Mouse (Mus musculus) embryonic facial prominence, embryonic 15.5 days (tissue): Measurements from ENCODE around the gene Slx4. TPM values are rescaled to one million over a fixed set of nuclear protein-coding genes. Genes with fewer than 3 reads are reported as not detected.

Experiments
- ATAC-seq: fragments of 200-750 bp; cut with Nextera tagmentation; 2 replicates; pipeline ENCODE4 v1.8.0; 2017; ENCODE audit warnings: low read depth, moderate TSS enrichment; ENCODE audit not compliant: insufficient number of reproducible peaks, low FRiP score, low TSS enrichment
- H3K27ac ChIP-seq: fragments of 300-500 bp; sonication (generic); replicated peaks from 2 replicates; pipeline ENCODE4 v1.5.1; 2015; ENCODE audit warnings: mild to moderate bottlenecking, inconsistent platforms
- H3K27me3 ChIP-seq: fragments of 300-500 bp; sonication (generic); 2 replicates; pipeline ENCODE4 v1.6.1; 2015; ENCODE audit warnings: inconsistent platforms
- H3K36me3 ChIP-seq: fragments of 300-500 bp; sonication (generic); 2 replicates; pipeline ENCODE4 v1.6.1; 2015; ENCODE audit warnings: mild to moderate bottlenecking, inconsistent platforms
- H3K4me1 ChIP-seq: fragments of 300-500 bp; sonication (generic); 2 replicates; pipeline ENCODE4 v1.6.1; 2015; ENCODE audit warnings: inconsistent platforms
- H3K4me2 ChIP-seq: fragments of 300-500 bp; sonication (generic); replicated peaks from 2 replicates; pipeline ENCODE4 v1.6.1; 2015; ENCODE audit warnings: mild to moderate bottlenecking, inconsistent platforms
- H3K4me3 ChIP-seq: fragments of 300-500 bp; sonication (generic); replicated peaks from 2 replicates; pipeline ENCODE4 v1.5.1; 2015; ENCODE audit warnings: mild to moderate bottlenecking, inconsistent platforms
- H3K9ac ChIP-seq: fragments of 300-500 bp; sonication (generic); 2 replicates; pipeline ENCODE4 v1.6.1; 2015; ENCODE audit warnings: inconsistent platforms
- H3K9me3 ChIP-seq: fragments of 300-500 bp; sonication (generic); replicated peaks from 2 replicates; pipeline ENCODE4 v1.6.1; 2016; ENCODE audit warnings: inconsistent platforms
- WGBS: fragments of 180-500 bp; shearing (Covaris S2); methylation state at CpG from one replicate; pipeline ENCODE4 v1.1.7; 2015; 5-methylcytosine and 5-hydroxymethylcytosine counted together
- polyA plus RNA-seq: library from polyadenylated mRNA; unstranded; fragments of >200 nt; fragmentation: Nextera tagmentation; extraction: Ambion mirVana; gene quantifications from 2 replicates; pipeline ENCODE4 v1.2.1, GENCODE M21; 2015

Slx4 gene
- 16.0 and 16.6 TPM in 2 replicates for polyA plus RNA-seq

- Histone ChIP-seq H3K27me3 (no peaks in the 10 kb centered on the region), H3K4me3 (peak within 1 kb of the TSS; percentile 78), H3K27ac (peak within 1 kb of the TSS; percentile 86), H3K9ac (peak within 1 kb of the TSS; percentile 93), H3K9me3 (no peaks in the 10 kb centered on the region), H3K4me1 (peaks cover 10% of the 10 kb centered on the region), H3K4me2 (peak within 1 kb of the TSS; percentile 82), H3K36me3 (peaks cover 24% of the 10 kb centered on the region)
- ATAC-seq, result peak; percentile 97
- 1% methylated on average over 58 of the region's 58 CpGs for WGBS
Measured at GRCm38 (mm10) chr16:4003489-4004398, at the start of gene Slx4. Gene Slx4, minus strand, starts transcription at chr16:4003770.

- H3K27ac ChIP-seq, result no peak overlapping the region
- WGBS, result 92% methylated on average over 4 of the region's 4 CpGs
- no peaks in the 10 kb centered on the region for H3K4me1 ChIP-seq
- peaks cover 88% of the 10 kb centered on the region for H3K36me3 ChIP-seq
- H3K9me3 ChIP-seq, result no peaks in the 10 kb centered on the region
- H3K9ac ChIP-seq, result no peak overlapping the region
- no peak for ATAC-seq
- H3K4me3 ChIP-seq, result no peak overlapping the region
- H3K27me3 ChIP-seq, result no peaks in the 10 kb centered on the region
- no peak overlapping the region for H3K4me2 ChIP-seq
Measured at GRCm38 (mm10) chr16:4052601-4053000, 49.0 kb upstream of the Slx4 start.

GRCm38 (mm10) chr16:4045524-4045923, 42.0 kb upstream of the Slx4 start:
- no peak overlapping the region for H3K9ac ChIP-seq
- no peak overlapping the region for H3K4me2 ChIP-seq
- H3K4me3 ChIP-seq, result no peak overlapping the region
- H3K27me3 ChIP-seq, result no peaks in the 10 kb centered on the region
- H3K36me3 ChIP-seq, result peaks cover 88% of the 10 kb centered on the region
- H3K9me3 ChIP-seq, result no peaks in the 10 kb centered on the region
- ATAC-seq, result no peak
- WGBS, result 81% methylated on average over 4 of the region's 4 CpGs
- no peaks in the 10 kb centered on the region for H3K4me1 ChIP-seq
- H3K27ac ChIP-seq, result no peak overlapping the region

GRCm38 (mm10) chr16:4044093-4044492, 40.5 kb upstream of the Slx4 start:
- H3K4me2 ChIP-seq, result no peak overlapping the region
- H3K9ac ChIP-seq, result no peak overlapping the region
- 81% methylated on average over 2 of the region's 2 CpGs for WGBS
- H3K9me3 ChIP-seq, result no peaks in the 10 kb centered on the region
- H3K27ac ChIP-seq, result no peak overlapping the region
- no peaks in the 10 kb centered on the region for H3K27me3 ChIP-seq
- no peak for ATAC-seq
- peaks cover 88% of the 10 kb centered on the region for H3K36me3 ChIP-seq
- H3K4me1 ChIP-seq, result no peaks in the 10 kb centered on the region
- no peak overlapping the region for H3K4me3 ChIP-seq

- Histone ChIP-seq H3K36me3 (peaks cover 84% of the 10 kb centered on the region), H3K27ac (no peak overlapping the region), H3K9ac (no peak overlapping the region), H3K27me3 (no peaks in the 10 kb centered on the region), H3K9me3 (no peaks in the 10 kb centered on the region), H3K4me3 (no peak overlapping the region), H3K4me1 (no peaks in the 10 kb centered on the region), H3K4me2 (no peak overlapping the region)
- no peak for ATAC-seq
- WGBS, result 99% methylated on average over 4 of the region's 4 CpGs
Measured at GRCm38 (mm10) chr16:4041646-4042045, 38.1 kb upstream of the Slx4 start.

- H3K4me1 ChIP-seq, result no peaks in the 10 kb centered on the region
- H3K4me3 ChIP-seq, result no peak overlapping the region
- no peak overlapping the region for H3K27ac ChIP-seq
- H3K27me3 ChIP-seq, result no peaks in the 10 kb centered on the region
- H3K9ac ChIP-seq, result no peak overlapping the region
- 80% methylated on average over 5 of the region's 5 CpGs for WGBS
- ATAC-seq, result no peak
- no peak overlapping the region for H3K4me2 ChIP-seq
- H3K9me3 ChIP-seq, result no peaks in the 10 kb centered on the region
- H3K36me3 ChIP-seq, result peaks cover 74% of the 10 kb centered on the region
Measured at GRCm38 (mm10) chr16:4040206-4040605, 36.6 kb upstream of the Slx4 start.

- WGBS, result 93% methylated on average over 7 of the region's 7 CpGs
- H3K9ac ChIP-seq, result no peak overlapping the region
- no peaks in the 10 kb centered on the region for H3K4me1 ChIP-seq
- no peak overlapping the region for H3K27ac ChIP-seq
- no peaks in the 10 kb centered on the region for H3K27me3 ChIP-seq
- H3K4me2 ChIP-seq, result no peak overlapping the region
- no peak overlapping the region for H3K4me3 ChIP-seq
- peaks cover 56% of the 10 kb centered on the region for H3K36me3 ChIP-seq
- no peak for ATAC-seq
- H3K9me3 ChIP-seq, result no peaks in the 10 kb centered on the region
Measured at GRCm38 (mm10) chr16:4037690-4038089, 34.1 kb upstream of the Slx4 start.

- H3K9me3 ChIP-seq, result no peaks in the 10 kb centered on the region
- 86% methylated on average over 5 of the region's 5 CpGs for WGBS
- H3K9ac ChIP-seq, result no peak within 1 kb of the TSS
- peaks cover 49% of the 10 kb centered on the region for H3K36me3 ChIP-seq
- no peak within 1 kb of the TSS for H3K4me3 ChIP-seq
- no peak within 1 kb of the TSS for H3K4me2 ChIP-seq
- no peaks in the 10 kb centered on the region for H3K4me1 ChIP-seq
- ATAC-seq, result no peak
- H3K27ac ChIP-seq, result no peak within 1 kb of the TSS
- H3K27me3 ChIP-seq, result no peaks in the 10 kb centered on the region
Measured at GRCm38 (mm10) chr16:4036807-4037206, 33.2 kb upstream of the Slx4 start, which contains the start of gene Dnase1. Gene Dnase1, plus strand, starts transcription at chr16:4036942.

GRCm38 (mm10) chr16:4035575-4035974, 32.0 kb upstream of the Slx4 start:
- 84% methylated on average over 2 of the region's 2 CpGs for WGBS
- H3K4me3 ChIP-seq, result no peak overlapping the region

GRCm38 (mm10) chr16:4034476-4034875, 30.9 kb upstream of the Slx4 start:
- no peak overlapping the region for H3K27ac ChIP-seq
- no peak overlapping the region for H3K4me3 ChIP-seq
- H3K9ac ChIP-seq, result no peak overlapping the region
- no peaks in the 10 kb centered on the region for H3K9me3 ChIP-seq
- peaks cover 26% of the 10 kb centered on the region for H3K36me3 ChIP-seq
- 85% methylated on average over 3 of the region's 3 CpGs for WGBS
- no peaks in the 10 kb centered on the region for H3K4me1 ChIP-seq
- ATAC-seq, result no peak
- H3K4me2 ChIP-seq, result no peak overlapping the region
- H3K27me3 ChIP-seq, result no peaks in the 10 kb centered on the region

More at GRCm38 (mm10) chr16:4035575-4035974, 32.0 kb upstream of the Slx4 start:
- no peak overlapping the region for H3K4me2 ChIP-seq
- no peak overlapping the region for H3K27ac ChIP-seq
- peaks cover 37% of the 10 kb centered on the region for H3K36me3 ChIP-seq
- H3K4me1 ChIP-seq, result no peaks in the 10 kb centered on the region
- no peaks in the 10 kb centered on the region for H3K9me3 ChIP-seq
- no peak overlapping the region for H3K9ac ChIP-seq
- no peak for ATAC-seq
- H3K27me3 ChIP-seq, result no peaks in the 10 kb centered on the region

GRCm38 (mm10) chr16:4033971-4034370, 30.4 kb upstream of the Slx4 start:
- H3K36me3 ChIP-seq, result peaks cover 21% of the 10 kb centered on the region
- H3K27ac ChIP-seq, result no peak overlapping the region
- no peak overlapping the region for H3K4me3 ChIP-seq
- ATAC-seq, result no peak
- no peaks in the 10 kb centered on the region for H3K4me1 ChIP-seq
- H3K27me3 ChIP-seq, result no peaks in the 10 kb centered on the region
- no peak overlapping the region for H3K9ac ChIP-seq
- WGBS, result 71% methylated on average over 5 of the region's 5 CpGs
- no peak overlapping the region for H3K4me2 ChIP-seq
- no peaks in the 10 kb centered on the region for H3K9me3 ChIP-seq
